Mouse (Mus musculus): ENCODE results near the gene Polr2g.

DNA sequence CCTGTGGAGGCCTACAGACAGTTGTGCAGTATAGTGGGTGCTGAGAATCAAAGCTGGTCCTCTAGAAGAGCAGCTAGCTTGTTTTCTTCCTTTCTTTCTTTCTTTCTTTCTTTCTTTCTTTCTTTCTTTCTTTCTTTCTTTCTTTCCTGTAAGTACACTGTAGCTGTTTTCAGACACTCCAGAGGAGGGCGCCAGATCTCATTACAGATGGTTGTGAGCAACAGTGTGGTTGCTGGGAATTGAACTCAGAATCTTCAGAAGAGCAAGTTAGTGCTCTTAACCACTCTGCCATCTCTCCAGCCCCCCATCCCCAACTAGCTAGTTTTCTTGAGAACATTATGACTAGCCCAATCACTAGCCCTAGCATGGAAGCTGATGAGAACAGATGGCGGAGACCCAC, 37.6 kb downstream of the Polr2g start:
- TF ChIP-seq CTCF (IDR thresholded peaks at IDR 0.05; ENCODE audit: extremely low read depth, insufficient read length, insufficient replicate concordance, low read depth, low read length) (no peak), POLR2A (IDR thresholded peaks at IDR 0.05; ENCODE audit: low read depth, low read length) (no peak)
